Mouse (Mus musculus): ENCODE results near the gene AU022751. TPM values are rescaled to one million over a fixed set of nuclear protein-coding genes. Genes with fewer than 3 reads are reported as not detected.

The AU022751 gene
- total RNA-seq (2023): not detected

DNA sequence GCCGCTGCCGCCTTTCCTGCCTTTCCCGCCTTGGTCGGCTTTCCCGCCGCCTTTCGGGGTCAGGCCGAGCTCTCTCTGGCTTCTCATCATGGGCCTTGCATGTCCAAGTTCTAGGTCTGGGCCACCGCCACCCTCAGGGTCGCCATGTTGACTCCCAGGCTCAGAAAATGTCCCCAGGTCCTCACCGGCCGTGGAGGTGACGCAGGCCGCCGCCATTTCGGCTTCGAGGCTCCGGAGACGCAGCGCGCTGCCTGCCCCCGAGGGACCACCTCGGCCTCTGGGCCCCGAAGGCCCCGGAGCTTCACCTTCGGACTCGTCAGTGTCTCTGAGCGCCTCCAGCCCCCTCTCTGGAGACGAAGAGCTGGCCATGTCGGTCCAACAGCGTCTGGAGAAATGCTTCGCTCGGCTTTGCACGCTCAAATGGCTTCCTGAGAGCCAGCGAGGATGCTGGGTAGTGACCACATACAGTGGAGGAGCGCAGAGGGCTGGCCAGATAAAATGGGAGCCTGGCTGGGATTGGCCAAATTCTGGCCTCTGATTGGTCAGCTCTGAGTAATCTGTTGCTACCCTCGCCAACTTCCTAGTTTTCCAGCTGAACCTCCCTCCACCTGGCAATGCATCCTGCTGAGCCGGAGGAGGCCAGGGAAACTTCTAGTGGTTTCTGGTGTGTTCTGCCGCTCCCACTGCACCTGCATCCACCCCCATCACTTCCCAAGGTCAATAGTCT is at the start of gene AU022751:
AU022751 (minus strand) TSS at position 466 of the 727 bp plus-strand sequence.

DNA sequence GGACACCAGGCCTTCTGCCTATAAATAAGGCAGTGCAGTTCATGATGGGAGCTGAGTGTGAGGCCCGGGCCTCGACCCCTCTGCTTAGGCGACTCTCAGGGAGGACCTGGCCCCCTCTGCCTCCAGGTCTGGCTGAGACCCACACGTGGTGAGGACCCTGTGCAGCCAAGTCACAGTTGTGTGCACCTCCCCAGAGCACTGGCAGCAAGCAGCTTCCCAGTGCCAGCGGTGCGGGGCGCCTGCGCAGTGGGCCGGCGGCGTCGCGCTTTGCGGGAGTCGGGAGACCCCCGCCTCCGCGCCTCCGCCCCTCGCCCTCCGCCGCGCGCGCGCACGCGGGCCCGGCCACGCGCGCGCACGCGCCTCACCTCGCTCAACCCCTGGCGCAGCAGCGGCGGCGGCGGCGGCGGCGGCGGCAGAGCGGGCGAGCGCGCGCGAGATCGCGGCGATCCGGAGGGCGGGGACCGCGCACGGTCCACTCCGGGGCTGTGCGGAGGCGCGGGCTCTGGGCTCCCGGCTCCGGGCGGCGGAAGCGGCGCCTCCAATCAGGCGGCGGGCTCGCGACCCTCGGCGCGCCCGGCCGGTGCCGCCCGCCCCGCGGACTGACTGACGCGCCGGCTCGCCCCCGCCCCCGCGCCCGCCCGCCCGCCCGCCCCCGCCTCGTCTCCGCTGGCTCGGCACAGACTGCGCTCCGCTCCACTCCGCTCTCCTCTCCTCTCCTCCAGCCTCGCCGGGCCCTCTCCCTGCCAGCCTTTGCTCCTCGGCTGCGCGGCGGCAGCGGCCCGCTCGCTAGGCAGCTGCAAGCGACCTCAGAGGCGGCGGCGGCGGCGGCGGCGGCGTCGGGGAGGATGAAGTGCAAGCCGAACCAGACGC is 35.9 kb downstream of the AU022751 start, which contains the start of gene Nudt11:
Nudt11 (plus strand) TSS at position 388 of the 870 bp plus-strand sequence.

Other genes with a start within 250 kb of the AU022751 start
- not detected for gene Nudt11, start 36.0 kb downstream of the AU022751 start, total RNA-seq (2023)
- not detected for gene Nudt10, start 89.6 kb upstream of the AU022751 start, total RNA-seq (2023)
- not detected for gene Bmp15, start 237.3 kb upstream of the AU022751 start, total RNA-seq (2023)